Mouse (Mus musculus) olfactory bulb, adult 2 months (tissue): ENCODE data around the gene Get4. TPM values are rescaled to one million over a fixed set of nuclear protein-coding genes. Genes with fewer than 3 reads are reported as not detected.
A peak's percentile ranks its signal among the peaks of the same experiment; 100 is the strongest.

Source experiments
- H3K27ac ChIP-seq: fragments of 200-500 bp; 2 replicates; pipeline ENCODE4 v1.5.1; 2012; ENCODE audit warnings: low read depth, low read length; ENCODE audit not compliant: insufficient read depth
- H3K4me1 ChIP-seq: fragments of 200-500 bp; 2 replicates; pipeline ENCODE4 v1.6.1; 2012; ENCODE audit warnings: low read length; ENCODE audit not compliant: control insufficient read depth, insufficient read depth
- H3K4me3 ChIP-seq: fragments of 200-500 bp; 2 replicates; pipeline ENCODE4 v1.5.1; 2012; ENCODE audit warnings: mild to moderate bottlenecking, low read depth, low read length, moderate library complexity; ENCODE audit not compliant: insufficient read depth
- CTCF ChIP-seq: fragments of 200-500 bp; IDR thresholded peaks from 2 replicates; pipeline ENCODE4 v1.5.1; 2012; ENCODE audit warnings: low read depth, mild to moderate bottlenecking, low read length, moderate library complexity; ENCODE audit not compliant: insufficient read depth
- POLR2A ChIP-seq: fragments of 200-500 bp; IDR thresholded peaks from 2 replicates; pipeline ENCODE4 v1.6.1; 2012; ENCODE audit warnings: mild to moderate bottlenecking, low read depth, low read length, moderate library complexity; ENCODE audit not compliant: insufficient read depth
- WGBS: fragments of 180-500 bp; shearing (Covaris S2); methylation state at CpG from one replicate; pipeline ENCODE4 v1.1.7; 2018; 5-methylcytosine and 5-hydroxymethylcytosine counted together
- polyA plus RNA-seq: library from polyadenylated mRNA; stranded (reverse); fragments of >200 nt; gene quantifications from 2 replicates; pipeline ENCODE4 v1.2.4, GENCODE M21; 2012; ENCODE audit warnings: low replicate concordance; ENCODE audit not compliant: missing spikeins, insufficient read depth, insufficient read length

Get4 gene
- polyA plus RNA-seq, 1 experiment: not detected

GRCm38 (mm10) chr5:139214298-139214697 lies 37.8 kb upstream of the Get4 start:
- Histone ChIP-seq H3K27ac (peak overlapping the region; percentile 44; the same call in 1 of the 2 replicates), H3K4me1 (peaks cover 14% of the 10 kb centered on the region), H3K4me3 (no peak overlapping the region)
- TF ChIP-seq POLR2A (no peak), CTCF (no peak)

- 72% methylated on average over 5 of the region's 5 CpGs for WGBS
- TF ChIP-seq POLR2A (no peak), CTCF (no peak)
- Histone ChIP-seq H3K27ac (peak overlapping the region; percentile 30), H3K4me1 (peaks cover 14% of the 10 kb centered on the region), H3K4me3 (no peak overlapping the region)
Measured at GRCm38 (mm10) chr5:139215184-139215583, 36.9 kb upstream of the Get4 start.

- 76% methylated on average over 2 of the region's 2 CpGs for WGBS
- H3K4me1 ChIP-seq: peaks cover 14% of the 10 kb centered on the region
- TF ChIP-seq POLR2A (no peak), CTCF (no peak)
- H3K4me3 ChIP-seq: no peak overlapping the region
- peak overlapping the region; percentile 2; the same call in 1 of the 2 replicates for H3K27ac ChIP-seq
Measured at GRCm38 (mm10) chr5:139216121-139216520, 36.0 kb upstream of the Get4 start.

- 38% methylated on average over 3 of the region's 3 CpGs for WGBS
- Histone ChIP-seq H3K27ac (peak overlapping the region; percentile 36; the same call in 1 of the 2 replicates), H3K4me1 (peaks cover 14% of the 10 kb centered on the region), H3K4me3 (no peak overlapping the region)
- TF ChIP-seq POLR2A: no peak
- TF ChIP-seq CTCF: no peak
Measured at GRCm38 (mm10) chr5:139216774-139217173, 35.4 kb upstream of the Get4 start.

- TF ChIP-seq POLR2A (no peak), CTCF (no peak)
- 65% methylated on average over 4 of the region's 4 CpGs for WGBS
- H3K4me1 ChIP-seq: peaks cover 9% of the 10 kb centered on the region
- no peak overlapping the region for H3K27ac ChIP-seq
- H3K4me3 ChIP-seq: no peak overlapping the region
Measured at GRCm38 (mm10) chr5:139220006-139220515, 32.1 kb upstream of the Get4 start.

GRCm38 (mm10) chr5:139220610-139221009 lies 31.5 kb upstream of the Get4 start:
- Histone ChIP-seq H3K4me1 (peaks cover 11% of the 10 kb centered on the region), H3K27ac (no peak overlapping the region), H3K4me3 (no peak overlapping the region)
- WGBS: 87% methylated on average over 4 of the region's 4 CpGs
- TF ChIP-seq POLR2A (no peak), CTCF (no peak)

- Histone ChIP-seq H3K4me1 (peaks cover 4% of the 10 kb centered on the region; the same call in 1 of the 2 replicates), H3K4me3 (no peak overlapping the region), H3K27ac (no peak overlapping the region)
- 93% methylated on average over 10 of the region's 10 CpGs for WGBS
- TF ChIP-seq CTCF: no peak
- TF ChIP-seq POLR2A: no peak
Measured at GRCm38 (mm10) chr5:139223331-139223730, 28.8 kb upstream of the Get4 start.

GRCm38 (mm10) chr5:139227236-139227635 lies 24.9 kb upstream of the Get4 start:
- no peak for TF ChIP-seq POLR2A
- no peak for TF ChIP-seq CTCF
- H3K4me3 ChIP-seq: no peak overlapping the region
- over 99% methylated on average over 4 of the region's 4 CpGs for WGBS
- H3K27ac ChIP-seq: no peak overlapping the region
- peaks cover 15% of the 10 kb centered on the region for H3K4me1 ChIP-seq

- TF ChIP-seq POLR2A: no peak
- WGBS: 96% methylated on average over 2 of the region's 2 CpGs
- Histone ChIP-seq H3K4me3 (no peak overlapping the region), H3K27ac (no peak overlapping the region), H3K4me1 (peaks cover 15% of the 10 kb centered on the region)
Measured at GRCm38 (mm10) chr5:139227645-139228044, 24.5 kb upstream of the Get4 start.

- TF ChIP-seq POLR2A (no peak), CTCF (no peak)
- peaks cover 15% of the 10 kb centered on the region for H3K4me1 ChIP-seq
- H3K27ac ChIP-seq: no peak overlapping the region
- WGBS: 85% methylated on average over 3 of the region's 3 CpGs
- no peak overlapping the region for H3K4me3 ChIP-seq
Measured at GRCm38 (mm10) chr5:139228318-139228717, 23.8 kb upstream of the Get4 start.
